Mouse (Mus musculus) layer of hippocampus, postnatal 14 days (tissue): ENCODE results near the gene Slx1b. TPM values are rescaled to one million over a fixed set of nuclear protein-coding genes. Genes with fewer than 3 reads are reported as not detected.
"Not testable (repeated sequence)": the region's sequence is repeated elsewhere in the genome, so short reads cannot be mapped to it uniquely, and the experiment has no call there.

ENCODE experiments used
- DNase-seq, 2 experiments: peaks; one replicate each; pipeline ENCODE4 v3.0.0; 2021 to 2022; ENCODE audit warnings: low spot score in 2 of 2, mixed read lengths in 1 of 2
- long read RNA-seq, 2 experiments: library from polyadenylated mRNA; stranded (forward); transcript quantifications; one replicate each; pipeline ENCODE4 v2.0.0; 2021
- total RNA-seq, 2 experiments: library from RNA; stranded (reverse); gene quantifications; 2 replicates each; pipeline ENCODE4 v1.2.3; 2021

Gene Slx1b
- total RNA-seq: 10 to 100 TPM; 16.2 to 19.8 TPM
- long read RNA-seq, experiment 1, partial matches to known transcripts: 3 of 14 reads
- long read RNA-seq, experiment 1, other reads (novel, unspliced or antisense): 4 of 14 reads
- long read RNA-seq, experiment 2, transcript Slx1b-202 (5 exons, 1,390 nt): major isoform, 5 of 12 reads
- long read RNA-seq, experiment 2, partial matches to known transcripts: 1 of 12 reads
- long read RNA-seq, experiment 2, other reads (novel, unspliced or antisense): 2 of 12 reads

DNA sequence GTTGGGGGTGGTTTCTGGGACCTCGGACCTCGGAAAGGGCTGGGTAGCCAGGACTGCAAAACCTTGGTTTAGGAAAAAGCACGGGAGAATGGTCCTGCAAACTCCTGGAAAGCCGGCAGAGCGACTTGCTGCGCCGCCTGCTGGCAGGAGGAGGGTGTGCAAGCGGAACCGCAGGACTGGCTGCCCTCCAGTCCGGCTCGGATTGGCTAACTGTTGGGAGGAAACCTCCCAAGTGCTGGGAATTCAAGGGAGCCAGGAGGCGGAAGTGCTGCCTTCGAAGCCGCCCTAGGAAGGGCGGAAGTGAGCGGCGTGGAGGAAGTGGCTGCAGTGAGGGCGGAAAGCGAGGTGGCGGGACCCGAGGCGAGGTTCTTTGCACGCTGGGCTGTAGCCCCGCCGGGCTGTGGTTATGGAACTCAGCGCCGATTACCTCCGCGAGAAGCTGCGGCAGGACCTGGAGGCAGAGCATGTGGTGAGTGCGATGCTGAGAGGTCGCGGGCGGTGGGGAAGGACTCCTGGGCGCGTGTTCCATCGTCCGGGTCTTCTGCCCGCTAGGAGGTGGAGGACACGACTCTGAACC is at the start of gene Slx1b:
Gene Slx1b, minus strand, starts transcription at position 154 of the 577 bp plus-strand sequence.
- peak; percentile 97 for DNase-seq

DNA sequence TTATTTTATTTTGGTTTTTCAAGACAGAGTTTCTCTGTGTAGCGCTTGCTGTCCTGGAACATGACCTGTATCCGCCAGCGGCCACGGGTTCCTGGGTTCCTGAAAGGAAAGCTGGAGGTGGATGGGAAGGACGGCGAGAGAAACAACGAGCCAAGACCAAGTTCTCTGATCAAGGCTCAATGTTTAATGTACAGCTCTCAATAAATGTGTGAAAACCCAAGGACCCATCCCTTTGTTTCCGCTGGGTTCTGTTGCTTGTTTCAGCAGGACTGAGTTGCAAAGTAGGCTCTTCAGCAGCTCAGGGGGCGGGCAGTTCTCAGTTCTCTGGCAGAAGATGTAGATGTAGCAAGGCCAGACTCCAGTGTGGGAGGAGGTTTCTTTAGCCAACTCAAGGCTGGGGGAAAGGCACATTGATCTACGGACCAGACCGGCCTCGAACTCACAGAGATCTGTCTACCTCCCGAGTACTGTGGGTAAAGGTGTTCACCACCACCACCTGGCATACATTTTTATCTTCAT is 46.4 kb upstream of the Slx1b start:
- no peak for DNase-seq

DNA sequence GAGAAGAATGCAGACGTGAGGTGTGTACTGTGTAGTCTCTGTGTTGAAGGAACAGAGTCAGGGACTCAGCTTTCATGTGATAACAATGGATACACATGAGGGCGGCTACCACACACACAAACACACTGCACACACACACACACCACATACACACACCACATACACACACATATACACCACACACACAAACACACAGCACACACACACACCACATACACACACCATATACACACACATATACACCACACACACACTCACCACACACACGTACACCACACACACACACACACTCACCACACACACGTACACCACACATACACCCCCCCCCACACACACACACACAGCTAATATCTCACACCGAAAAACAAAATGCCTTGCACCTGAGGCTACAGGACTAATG is 45.9 kb upstream of the Slx1b start:
- DNase-seq: no peak

GRCm38 (mm10) chr7:126740977-126741376 is 45.4 kb upstream of the Slx1b start:
- no peak for DNase-seq

DNA sequence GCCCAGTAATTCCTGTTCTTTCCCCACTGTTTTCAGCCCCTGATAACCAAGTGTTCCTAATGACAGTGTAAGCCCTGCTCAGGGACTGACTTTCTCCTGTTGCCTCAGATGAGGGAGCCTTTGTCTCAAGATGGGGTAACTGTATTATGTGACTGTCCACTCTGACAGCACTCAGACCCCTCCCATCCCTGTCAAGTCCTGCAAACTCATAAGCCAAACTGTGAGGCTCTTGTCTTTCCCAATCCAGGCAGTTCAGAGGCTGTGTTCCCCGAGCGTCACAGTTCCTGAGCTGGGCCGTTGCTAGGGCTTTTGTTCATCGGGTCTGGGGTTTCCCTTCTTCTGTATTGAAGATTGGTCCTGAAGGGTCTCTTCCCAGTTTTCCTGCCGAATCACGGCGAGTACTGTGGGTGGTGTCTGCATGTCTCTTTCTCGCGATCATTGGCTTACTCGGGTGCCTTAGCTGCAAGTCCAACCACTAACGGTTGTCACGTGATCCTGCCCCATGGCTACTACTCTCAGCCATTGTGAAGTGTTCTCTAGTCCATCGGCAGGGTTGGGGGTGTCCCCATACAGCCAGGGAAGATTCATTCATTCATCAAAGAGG is 44.6 kb upstream of the Slx1b start:
- DNase-seq: no peak

- DNase-seq: no peak
Measured at GRCm38 (mm10) chr7:126739551-126739950, 44.0 kb upstream of the Slx1b start.

DNA sequence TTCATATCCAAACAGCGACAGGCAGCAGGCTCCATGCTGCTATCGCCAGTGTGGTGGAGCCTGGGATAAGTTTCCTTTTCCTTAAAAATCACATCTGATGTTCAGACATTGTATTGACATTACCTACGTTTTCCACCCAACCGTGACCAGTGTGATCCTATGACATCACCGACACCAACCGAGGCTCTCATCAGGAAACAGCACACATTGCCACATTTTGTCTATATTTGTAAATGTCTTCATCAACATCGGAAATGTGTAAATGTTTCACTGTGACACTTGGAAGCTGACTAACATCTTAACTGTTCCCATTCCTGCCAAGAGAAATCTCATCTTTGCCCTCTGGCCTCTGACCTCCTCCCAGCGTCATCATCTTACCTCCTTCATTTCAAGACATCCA is 40.5 kb upstream of the Slx1b start:
- DNase-seq: no peak

- DNase-seq: not testable (repeated sequence)
Measured at GRCm38 (mm10) chr7:126730256-126730789, 34.7 kb upstream of the Slx1b start.

GRCm38 (mm10) chr7:126725667-126726066 is 30.1 kb upstream of the Slx1b start:
- no peak for DNase-seq

GRCm38 (mm10) chr7:126725077-126725476 is 29.5 kb upstream of the Slx1b start:
- no peak for DNase-seq

DNA sequence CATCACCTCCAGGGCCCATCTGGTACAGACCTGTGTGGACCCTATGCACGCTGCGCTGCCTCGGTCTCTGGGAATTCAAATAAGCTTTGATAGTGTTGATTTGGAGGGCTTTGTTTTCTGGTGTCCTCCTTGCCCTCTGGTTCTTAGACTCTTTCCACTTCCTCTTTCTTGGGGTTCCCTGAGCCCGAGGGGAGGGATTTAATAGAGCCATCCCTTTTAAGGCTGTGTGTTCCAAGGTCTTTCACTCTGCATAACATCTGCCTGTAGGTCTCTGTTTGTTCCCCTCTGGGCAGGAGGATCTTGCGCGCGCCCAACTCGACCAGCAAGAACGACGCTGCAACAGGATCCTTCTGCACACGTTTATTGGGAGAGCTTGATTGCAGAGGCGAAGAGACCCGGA is 26.1 kb upstream of the Slx1b start:
- DNase-seq: no peak

DNA sequence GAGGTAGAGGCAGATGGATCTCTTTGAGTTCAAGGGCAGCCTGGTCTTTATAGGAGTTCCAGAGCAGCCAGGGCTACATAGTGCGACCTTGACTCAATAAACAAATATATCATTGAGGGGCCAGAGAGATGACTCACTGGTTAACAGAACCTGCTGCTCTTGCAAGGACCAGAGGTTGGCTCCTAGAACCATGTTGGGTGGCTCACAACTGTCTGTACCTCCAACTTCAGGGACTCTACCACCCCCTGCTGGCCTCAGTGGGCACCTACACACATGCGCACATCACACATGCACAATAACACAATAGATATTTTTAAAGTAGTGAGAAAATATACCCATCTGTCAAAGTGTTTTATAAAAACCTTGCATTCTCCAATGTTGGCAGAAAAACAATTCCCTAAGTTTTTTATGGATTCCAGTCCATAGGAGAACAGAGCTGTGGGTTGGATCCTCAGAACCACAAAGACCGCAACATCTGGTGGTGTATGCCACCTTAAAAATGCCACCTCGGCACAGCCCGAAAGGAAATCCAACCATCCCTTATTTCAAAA is 23.3 kb upstream of the Slx1b start:
- no peak for DNase-seq

- DNase-seq: no peak
Measured at GRCm38 (mm10) chr7:126717566-126717965, 22.0 kb upstream of the Slx1b start.

GRCm38 (mm10) chr7:126715679-126716078 is 20.1 kb upstream of the Slx1b start:
- no peak for DNase-seq

GRCm38 (mm10) chr7:126711910-126712309 is 16.3 kb upstream of the Slx1b start:
- DNase-seq: no peak

GRCm38 (mm10) chr7:126710266-126710665 is 14.7 kb upstream of the Slx1b start:
- DNase-seq: no peak

DNA sequence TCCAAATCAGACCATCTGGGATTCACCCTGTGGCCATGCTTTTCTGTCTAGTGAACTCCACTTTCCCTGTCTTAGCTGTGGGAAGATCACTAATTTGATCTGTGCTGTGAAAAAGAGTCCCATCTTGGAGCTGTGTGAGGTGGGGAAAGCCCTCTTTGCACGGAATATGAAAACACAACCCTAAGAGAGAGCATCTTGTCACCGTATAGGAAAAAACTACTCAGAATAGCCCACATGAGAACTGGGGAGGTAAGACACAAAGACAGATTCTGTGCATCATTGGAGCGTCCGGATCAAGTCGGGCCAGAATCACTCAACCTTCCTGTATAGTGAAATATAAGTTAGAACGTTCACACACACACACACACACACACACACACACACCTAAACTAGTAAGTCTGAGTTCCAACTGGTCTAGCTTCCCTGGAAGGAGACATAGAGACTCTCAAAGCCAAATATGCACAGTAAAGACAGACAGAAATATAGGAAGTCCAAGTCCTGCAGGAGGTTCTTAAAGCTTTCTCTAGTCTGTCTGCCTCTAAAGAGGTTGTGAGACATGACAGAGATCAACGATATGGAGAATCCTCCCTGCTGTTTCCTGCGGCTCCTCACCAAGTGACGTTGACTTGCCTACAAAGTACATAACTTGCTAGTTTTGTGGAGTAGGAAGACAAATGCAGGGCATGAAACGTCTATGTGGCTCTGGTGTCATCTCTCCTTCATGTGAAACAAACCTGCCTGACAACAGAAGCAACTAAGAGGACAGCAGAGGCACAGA is 12.8 kb upstream of the Slx1b start:
- no peak for DNase-seq

GRCm38 (mm10) chr7:126707442-126708174 is 12.0 kb upstream of the Slx1b start, which contains the start of gene Coro1a:
Gene Coro1a, minus strand, starts transcription at chr7:126707787.
- DNase-seq: no peak

DNA sequence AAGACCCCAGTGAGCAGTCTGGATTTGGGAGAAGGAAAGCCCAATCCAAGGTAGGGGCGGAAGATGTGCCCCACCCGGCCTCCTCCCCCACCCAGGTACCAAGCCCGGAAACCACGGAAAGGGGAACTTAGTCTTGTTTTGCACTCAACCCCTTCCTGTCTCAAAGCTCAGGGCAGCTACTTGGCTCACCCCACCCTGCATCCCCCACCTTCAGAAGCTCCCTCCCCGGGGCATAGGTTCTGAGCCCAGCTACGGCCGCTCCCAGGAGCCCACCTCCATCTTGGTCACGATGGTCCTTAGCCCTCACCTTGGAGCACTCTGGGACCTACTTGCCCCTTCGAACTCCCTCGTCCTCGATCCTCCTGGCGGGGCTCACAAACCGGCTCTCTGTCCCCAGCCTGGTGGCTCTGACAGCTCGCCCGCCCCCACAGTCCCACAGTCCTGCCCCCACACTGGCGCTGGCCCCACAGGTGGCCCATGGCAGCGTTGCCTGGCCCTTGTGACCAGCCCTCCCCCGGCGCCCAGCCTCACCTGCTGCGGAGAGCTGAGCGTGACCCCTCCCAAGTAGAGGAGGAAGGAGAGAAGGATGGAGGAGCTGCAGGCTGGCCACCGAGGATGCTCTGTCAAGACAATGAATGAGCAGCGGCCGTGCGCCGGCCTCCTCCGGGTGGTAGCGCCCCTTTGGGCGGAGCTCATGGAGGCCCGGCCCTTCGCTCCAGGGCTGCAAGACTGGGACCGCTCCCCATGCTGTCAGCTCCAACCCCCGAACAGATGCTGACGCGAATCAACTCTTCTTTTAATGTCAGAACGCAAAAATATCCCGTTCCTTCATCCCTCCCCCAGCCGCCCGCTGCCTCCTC is 8.8 kb upstream of the Slx1b start:
- peak; percentile 86 to 93 for DNase-seq

GRCm38 (mm10) chr7:126703757-126704077 is 8.1 kb upstream of the Slx1b start:
- DNase-seq: no peak
